Mouse (Mus musculus): ENCODE measurements at regions not wholly inside any gene's neighbourhood (a gene's known extent, or its start where the extent isn't known, plus 50 kb on each side); places are given as distances from the start of the nearest gene placed in this dataset.

- H3K4me2 ChIP-seq, result no peak overlapping the region
- no peak overlapping the region for H3K27ac ChIP-seq
- H3K4me3 ChIP-seq, result no peak overlapping the region
- 70% methylated on average over 3 of the region's 3 CpGs for WGBS
- H3K9me3 ChIP-seq (replicated peaks), result no peaks in the 10 kb centered on the region
- H3K36me3 ChIP-seq, result no peaks in the 10 kb centered on the region
- H3K9ac ChIP-seq, result no peak overlapping the region
- H3K4me1 ChIP-seq (replicated peaks), result no peaks in the 10 kb centered on the region
- ATAC-seq (replicated peaks; ENCODE audit: insufficient number of reproducible peaks, insufficient read depth, low FRiP score, low read depth), result no peak
- H3K27me3 ChIP-seq, result no peaks in the 10 kb centered on the region
Measured at GRCm38 (mm10) chr1:88935779-88936178, 134.4 kb upstream of the Sh3bp4 start.

GRCm38 (mm10) chr1:88937327-88937726 is 132.9 kb upstream of the Sh3bp4 start:
- Histone ChIP-seq H3K9ac (no peak overlapping the region), H3K27me3 (no peaks in the 10 kb centered on the region), H3K4me1 (replicated peaks) (no peaks in the 10 kb centered on the region), H3K36me3 (no peaks in the 10 kb centered on the region), H3K4me3 (no peak overlapping the region), H3K9me3 (replicated peaks) (no peaks in the 10 kb centered on the region), H3K4me2 (no peak overlapping the region), H3K27ac (no peak overlapping the region)
- 77% methylated on average over 1 of the region's 1 CpGs for WGBS
- no peak for ATAC-seq (replicated peaks; ENCODE audit: insufficient number of reproducible peaks, insufficient read depth, low FRiP score, low read depth)

GRCm38 (mm10) chr1:88938458-88938857 is 131.8 kb upstream of the Sh3bp4 start:
- no peak for ATAC-seq (replicated peaks; ENCODE audit: insufficient number of reproducible peaks, insufficient read depth, low FRiP score, low read depth)
- 74% methylated on average over 7 of the region's 7 CpGs for WGBS

GRCm38 (mm10) chr1:88943039-88943438 is 127.2 kb upstream of the Sh3bp4 start:
- Histone ChIP-seq H3K9me3 (replicated peaks) (no peaks in the 10 kb centered on the region), H3K9ac (no peak overlapping the region), H3K27me3 (no peaks in the 10 kb centered on the region), H3K27ac (no peak overlapping the region), H3K4me1 (replicated peaks) (no peaks in the 10 kb centered on the region), H3K36me3 (no peaks in the 10 kb centered on the region), H3K4me3 (no peak overlapping the region), H3K4me2 (no peak overlapping the region)
- no peak for ATAC-seq (replicated peaks; ENCODE audit: insufficient number of reproducible peaks, insufficient read depth, low FRiP score, low read depth)
- 66% methylated on average over 8 of the region's 8 CpGs for WGBS

More at GRCm38 (mm10) chr1:88938458-88938857, 131.8 kb upstream of the Sh3bp4 start:
- H3K27ac ChIP-seq, result no peak overlapping the region
- H3K9me3 ChIP-seq (replicated peaks), result no peaks in the 10 kb centered on the region
- no peak overlapping the region for H3K9ac ChIP-seq
- no peaks in the 10 kb centered on the region for H3K4me1 ChIP-seq (replicated peaks)
- no peaks in the 10 kb centered on the region for H3K27me3 ChIP-seq
- no peak overlapping the region for H3K4me3 ChIP-seq
- no peak overlapping the region for H3K4me2 ChIP-seq
- no peaks in the 10 kb centered on the region for H3K36me3 ChIP-seq

- Histone ChIP-seq H3K9me3 (replicated peaks) (peaks cover 6% of the 10 kb centered on the region; the same call in 1 of the 2 replicates), H3K4me1 (replicated peaks) (no peaks in the 10 kb centered on the region), H3K9ac (no peak overlapping the region), H3K27me3 (no peaks in the 10 kb centered on the region), H3K4me2 (no peak overlapping the region), H3K36me3 (no peaks in the 10 kb centered on the region), H3K4me3 (no peak overlapping the region), H3K27ac (no peak overlapping the region)
- no peak for ATAC-seq (replicated peaks; ENCODE audit: insufficient number of reproducible peaks, insufficient read depth, low FRiP score, low read depth)
- 80% methylated on average over 10 of the region's 10 CpGs for WGBS
Measured at GRCm38 (mm10) chr1:88945868-88946267, 124.3 kb upstream of the Sh3bp4 start.

GRCm38 (mm10) chr1:88946374-88946773 is 123.8 kb upstream of the Sh3bp4 start:
- Histone ChIP-seq H3K4me2 (no peak overlapping the region), H3K36me3 (no peaks in the 10 kb centered on the region), H3K4me3 (no peak overlapping the region), H3K27ac (no peak overlapping the region), H3K9ac (no peak overlapping the region), H3K27me3 (no peaks in the 10 kb centered on the region), H3K9me3 (replicated peaks) (peaks cover 6% of the 10 kb centered on the region; the same call in 1 of the 2 replicates), H3K4me1 (replicated peaks) (no peaks in the 10 kb centered on the region)
- 65% methylated on average over 8 of the region's 8 CpGs for WGBS
- no peak for ATAC-seq (replicated peaks; ENCODE audit: insufficient number of reproducible peaks, insufficient read depth, low FRiP score, low read depth)

- WGBS, result 76% methylated on average over 1 of the region's 1 CpGs
- H3K9me3 ChIP-seq (replicated peaks), result peaks cover 6% of the 10 kb centered on the region; the same call in 1 of the 2 replicates
- H3K36me3 ChIP-seq, result no peaks in the 10 kb centered on the region
- H3K4me1 ChIP-seq (replicated peaks), result no peaks in the 10 kb centered on the region
- H3K27me3 ChIP-seq, result no peaks in the 10 kb centered on the region
- H3K4me3 ChIP-seq, result no peak overlapping the region
- no peak overlapping the region for H3K9ac ChIP-seq
- no peak for ATAC-seq (replicated peaks; ENCODE audit: insufficient number of reproducible peaks, insufficient read depth, low FRiP score, low read depth)
- no peak overlapping the region for H3K4me2 ChIP-seq
- no peak overlapping the region for H3K27ac ChIP-seq
Measured at GRCm38 (mm10) chr1:88949911-88950310, 120.3 kb upstream of the Sh3bp4 start.

GRCm38 (mm10) chr1:88953516-88953915 is 116.7 kb upstream of the Sh3bp4 start:
- WGBS, result 69% methylated on average over 4 of the region's 4 CpGs
- H3K4me3 ChIP-seq, result no peak overlapping the region
- H3K27me3 ChIP-seq, result no peaks in the 10 kb centered on the region
- H3K4me2 ChIP-seq, result no peak overlapping the region
- no peak overlapping the region for H3K9ac ChIP-seq
- H3K36me3 ChIP-seq, result no peaks in the 10 kb centered on the region
- H3K27ac ChIP-seq, result no peak overlapping the region
- H3K4me1 ChIP-seq (replicated peaks), result no peaks in the 10 kb centered on the region
- no peak for ATAC-seq (replicated peaks; ENCODE audit: insufficient number of reproducible peaks, insufficient read depth, low FRiP score, low read depth)
- peaks cover 3% of the 10 kb centered on the region; the same call in 1 of the 2 replicates for H3K9me3 ChIP-seq (replicated peaks)

- 77% methylated on average over 5 of the region's 5 CpGs for WGBS
- H3K4me2 ChIP-seq, result no peak overlapping the region
- no peak overlapping the region for H3K4me3 ChIP-seq
- H3K27me3 ChIP-seq, result no peaks in the 10 kb centered on the region
- no peaks in the 10 kb centered on the region for H3K36me3 ChIP-seq
- no peak for ATAC-seq (replicated peaks; ENCODE audit: insufficient number of reproducible peaks, insufficient read depth, low FRiP score, low read depth)
- H3K9me3 ChIP-seq (replicated peaks), result no peaks in the 10 kb centered on the region
- no peak overlapping the region for H3K9ac ChIP-seq
- H3K27ac ChIP-seq, result no peak overlapping the region
- H3K4me1 ChIP-seq (replicated peaks), result no peaks in the 10 kb centered on the region
Measured at GRCm38 (mm10) chr1:88954784-88955183, 115.4 kb upstream of the Sh3bp4 start.

GRCm38 (mm10) chr1:88957061-88957460 is 113.2 kb upstream of the Sh3bp4 start:
- H3K36me3 ChIP-seq, result no peaks in the 10 kb centered on the region
- H3K27ac ChIP-seq, result no peak overlapping the region
- H3K4me1 ChIP-seq (replicated peaks), result no peaks in the 10 kb centered on the region
- no peaks in the 10 kb centered on the region for H3K9me3 ChIP-seq (replicated peaks)
- no peak for ATAC-seq (replicated peaks; ENCODE audit: insufficient number of reproducible peaks, insufficient read depth, low FRiP score, low read depth)
- no peaks in the 10 kb centered on the region for H3K27me3 ChIP-seq
- WGBS, result 64% methylated on average over 5 of the region's 5 CpGs
- no peak overlapping the region for H3K9ac ChIP-seq
- no peak overlapping the region for H3K4me2 ChIP-seq
- no peak overlapping the region for H3K4me3 ChIP-seq

- Histone ChIP-seq H3K9me3 (replicated peaks) (no peaks in the 10 kb centered on the region), H3K4me3 (no peak overlapping the region), H3K4me1 (replicated peaks) (no peaks in the 10 kb centered on the region), H3K4me2 (no peak overlapping the region), H3K9ac (no peak overlapping the region), H3K27ac (no peak overlapping the region), H3K36me3 (no peaks in the 10 kb centered on the region), H3K27me3 (no peaks in the 10 kb centered on the region)
- WGBS, result 30% methylated on average over 4 of the region's 4 CpGs
- ATAC-seq (replicated peaks; ENCODE audit: insufficient number of reproducible peaks, insufficient read depth, low FRiP score, low read depth), result no peak
Measured at GRCm38 (mm10) chr1:88959715-88960114, 110.5 kb upstream of the Sh3bp4 start.

GRCm38 (mm10) chr1:88960142-88960541 is 110.1 kb upstream of the Sh3bp4 start:
- H3K4me1 ChIP-seq (replicated peaks), result no peaks in the 10 kb centered on the region
- no peak overlapping the region for H3K27ac ChIP-seq
- 72% methylated on average over 11 of the region's 11 CpGs for WGBS
- no peak overlapping the region for H3K9ac ChIP-seq
- H3K4me3 ChIP-seq, result no peak overlapping the region
- no peak overlapping the region for H3K4me2 ChIP-seq
- H3K36me3 ChIP-seq, result no peaks in the 10 kb centered on the region
- no peaks in the 10 kb centered on the region for H3K9me3 ChIP-seq (replicated peaks)
- H3K27me3 ChIP-seq, result no peaks in the 10 kb centered on the region
- ATAC-seq (replicated peaks; ENCODE audit: insufficient number of reproducible peaks, insufficient read depth, low FRiP score, low read depth), result no peak
